Mouse (Mus musculus): ENCODE results near the gene Ranbp3.

GRCm38 (mm10) chr17:56716655-56717362 is 43.7 kb downstream of the Ranbp3 start:
- no peak for TF ChIP-seq CTCF (conservative IDR thresholded peaks at IDR 0.05 in 1 of 2, IDR thresholded peaks at IDR 0.05 in 1 of 2; ENCODE audit: low read depth in 2 of 2, low read length in 2 of 2)
- no peak for TF ChIP-seq EP300 (IDR thresholded peaks at IDR 0.05; ENCODE audit: low read length)
- no peak for TF ChIP-seq SIN3A (IDR thresholded peaks at IDR 0.05; ENCODE audit: low read length)
- peak; percentile 47 for TF ChIP-seq POLR2A (IDR thresholded peaks at IDR 0.05; ENCODE audit: low read depth, low read length)
- TF ChIP-seq RCOR1 (conservative IDR thresholded peaks at IDR 0.05; ENCODE audit: low read depth, low read length) = no peak
- TF ChIP-seq MAZ (IDR thresholded peaks at IDR 0.05; ENCODE audit: low read depth, low read length) = peak; percentile 60; the same call in 1 of the 2 replicates

Data from CH12.LX (cell line).